Mouse (Mus musculus) CH12.LX (cell line): Measurements from ENCODE around the gene Capn1. TPM values are rescaled to one million over a fixed set of nuclear protein-coding genes. Genes with fewer than 3 reads are reported as not detected.
A peak's percentile ranks its signal among the peaks of the same experiment; 100 is the strongest.

Experiments
- DNase-seq: peaks from one replicate; pipeline ENCODE4 v3.0.0-alpha.2; 2013; ENCODE audit errors: extremely low read depth
- H3K27ac ChIP-seq: 2 replicates; pipeline ENCODE4 v1.5.1; 2012; ENCODE audit warnings: low read depth, mild to moderate bottlenecking, control low read depth, moderate library complexity; ENCODE audit not compliant: insufficient read depth
- H3K27me3 ChIP-seq: replicated peaks from 2 replicates; pipeline ENCODE3; 2012; ENCODE audit warnings: inconsistent platforms
- H3K36me3 ChIP-seq, 2 experiments: replicated peaks in 1 of 2; 2 replicates each; pipeline versions ENCODE3 to v1.6.1; 2012; ENCODE audit warnings: inconsistent platforms in 1 of 2, low read length in 1 of 2, mild to moderate bottlenecking in 1 of 2, mixed read lengths in 1 of 2, moderate library complexity in 1 of 2; ENCODE audit not compliant: control insufficient read depth in 1 of 2, insufficient read depth in 1 of 2
- H3K4me1 ChIP-seq, 2 experiments: 2 replicates each; pipeline ENCODE4 v1.6.1; 2012; ENCODE audit warnings: inconsistent platforms in 1 of 2, moderate library complexity in 1 of 2; ENCODE audit not compliant: insufficient read depth in 2 of 2, control insufficient read depth in 1 of 2
- H3K4me2 ChIP-seq: 2 replicates; pipeline ENCODE4 v1.6.1; 2012; ENCODE audit warnings: low read depth, mild to moderate bottlenecking, control low read depth; ENCODE audit not compliant: poor library complexity, insufficient read depth, severe bottlenecking
- H3K4me3 ChIP-seq, 3 experiments: fragments of 150-350 bp in 1 of 3; sonication (generic) in 1 of 3; replicated peaks in 1 of 3; 2 replicates each; pipeline versions ENCODE3 to v1.5.1; 2011 to 2012; ENCODE audit warnings: low read depth in 2 of 3, low read length in 2 of 3, mild to moderate bottlenecking in 2 of 3, moderate library complexity in 2 of 3, control low read depth in 1 of 3, improper control_type of control experiment in 1 of 3, inconsistent platforms in 1 of 3, mixed read lengths in 1 of 3; ENCODE audit not compliant: poor library complexity in 1 of 3
- H3K79me2 ChIP-seq: replicated peaks from 2 replicates; pipeline ENCODE4 v1.6.1; 2012; ENCODE audit warnings: mild to moderate bottlenecking, moderate library complexity; ENCODE audit not compliant: control insufficient read depth, poor library complexity, insufficient read depth, severe bottlenecking; ENCODE audit errors: extremely low read depth
- H3K9ac ChIP-seq: 2 replicates; pipeline ENCODE4 v1.6.1; 2012; ENCODE audit warnings: low read depth, mild to moderate bottlenecking, control low read depth, moderate library complexity; ENCODE audit not compliant: insufficient read depth
- H3K9me3 ChIP-seq: replicated peaks from 2 replicates; pipeline ENCODE3; 2012; ENCODE audit warnings: low read length, inconsistent platforms, mixed read lengths
- CHD1 ChIP-seq: IDR thresholded peaks from 2 replicates; pipeline ENCODE4 v1.6.1; 2012; ENCODE audit warnings: low read depth, low read length, improper control_type of control experiment, inconsistent platforms
- CTCF ChIP-seq, 2 experiments: IDR thresholded peaks in 1 of 2; conservative IDR thresholded peaks in 1 of 2; 2 replicates each; pipeline ENCODE4 v1.5.1; 2011 to 2012; ENCODE audit warnings: low read depth in 2 of 2, low read length in 2 of 2, improper control_type of control experiment in 1 of 2, inconsistent platforms in 1 of 2, mild to moderate bottlenecking in 1 of 2, moderate library complexity in 1 of 2
- E2F4 ChIP-seq: IDR thresholded peaks from 2 replicates; pipeline ENCODE4 v1.6.1; 2011; ENCODE audit warnings: low read depth, low read length, improper control_type of control experiment; ENCODE audit not compliant: insufficient replicate concordance
- ELF1 ChIP-seq: IDR thresholded peaks from 2 replicates; pipeline ENCODE4 v1.6.1; 2014; ENCODE audit warnings: low read depth, mild to moderate bottlenecking, inconsistent platforms, low read length, improper control_type of control experiment
- ETS1 ChIP-seq: conservative IDR thresholded peaks from 2 replicates; pipeline ENCODE4 v1.6.1; 2012; ENCODE audit warnings: low read depth, mild to moderate bottlenecking, inconsistent platforms, low read length, improper control_type of control experiment, moderate library complexity
- GABPA ChIP-seq: IDR thresholded peaks from 2 replicates; pipeline ENCODE4 v1.6.1; 2012; ENCODE audit warnings: low read depth, low read length, improper control_type of control experiment, inconsistent platforms; ENCODE audit not compliant: insufficient replicate concordance
- IRF4 ChIP-seq: IDR thresholded peaks from 2 replicates; pipeline ENCODE4 v1.6.1; 2014; ENCODE audit warnings: low read depth, mild to moderate bottlenecking, inconsistent platforms, low read length, improper control_type of control experiment
- MAFK ChIP-seq: IDR thresholded peaks from 2 replicates; pipeline ENCODE4 v1.6.1; 2011; ENCODE audit warnings: low read length, improper control_type of control experiment; ENCODE audit not compliant: insufficient replicate concordance
- MXI1 ChIP-seq: IDR thresholded peaks from 2 replicates; pipeline ENCODE4 v1.6.1; 2011; ENCODE audit warnings: mild to moderate bottlenecking, low read depth, low read length, improper control_type of control experiment
- NRF1 ChIP-seq: IDR thresholded peaks from 2 replicates; pipeline ENCODE4 v1.6.1; 2014; ENCODE audit warnings: low read depth, mild to moderate bottlenecking, inconsistent platforms, low read length, improper control_type of control experiment, moderate library complexity
- RAD21 ChIP-seq: IDR thresholded peaks from 2 replicates; pipeline ENCODE4 v1.6.1; 2011; ENCODE audit warnings: low read depth, mild to moderate bottlenecking, low read length, improper control_type of control experiment, moderate library complexity
- RCOR1 ChIP-seq: conservative IDR thresholded peaks from 2 replicates; pipeline ENCODE4 v1.6.1; 2012; ENCODE audit warnings: low read depth, mild to moderate bottlenecking, inconsistent platforms, low read length, improper control_type of control experiment
- SIN3A ChIP-seq: IDR thresholded peaks from 2 replicates; pipeline ENCODE4 v1.6.1; 2012; ENCODE audit warnings: low read length, improper control_type of control experiment, inconsistent platforms
- SMC3 ChIP-seq: IDR thresholded peaks from 2 replicates; pipeline ENCODE4 v1.6.1; 2011; ENCODE audit warnings: low read depth, low read length, improper control_type of control experiment
- TBP ChIP-seq: conservative IDR thresholded peaks from 2 replicates; pipeline ENCODE4 v1.6.1; 2011; ENCODE audit warnings: low read depth, low read length, improper control_type of control experiment
- TCF12 ChIP-seq: IDR thresholded peaks from 2 replicates; pipeline ENCODE4 v1.6.1; 2014; ENCODE audit warnings: low read depth, mild to moderate bottlenecking, inconsistent platforms, low read length, improper control_type of control experiment
- dilution Hi-C: fragments of 300-500 bp; cut with MboI; formaldehyde crosslinking; loops from 2 replicates; pipeline ENCODE4 v1.14.3; 2020; ENCODE audit warnings: low sequenced_read_pairs; ENCODE audit not compliant: extremely low pct_unique_long_range_greater_than_20kb, extremely low pct_ligation_motif_present
- in situ Hi-C: fragments of 300-500 bp; cut with MboI; formaldehyde crosslinking; loops from 3 replicates; pipeline ENCODE4 v1.14.3; 2019; ENCODE audit warnings: low sequenced_read_pairs, low pct_ligation_motif_present, low pct_unique_long_range_greater_than_20kb, mixed read lengths
- polyA plus RNA-seq: library from polyadenylated mRNA; unstranded; fragments of >175 nt; gene quantifications from 2 replicates; pipeline ENCODE4 v1.2.1, GENCODE M21; 2012; ENCODE audit warnings: low read depth; ENCODE audit not compliant: insufficient read length
- total RNA-seq, 2 experiments: library from RNA; depleted of rRNA; stranded (reverse); fragments of 300-350 nt in 1 of 2; fragments of >200 nt in 1 of 2; gene quantifications; 2 replicates each; pipeline ENCODE4 v1.2.3; 2012 to 2014

Capn1 gene
- total and polyA plus RNA-seq, 3 experiments = 20.0 to 42.9 (median 40.2) TPM

- TF ChIP-seq MAFK (peak; percentile 16; the same call in 1 of the 2 replicates), SIN3A (peak; percentile 79), RCOR1 (peak; percentile 57; the same call in 1 of the 2 replicates), MXI1 (peak; percentile 93), ELF1 (peak; percentile 40), NRF1 (0 out of 2 replicates have a peak, but pooled peaks have one; percentile 7), CHD1 (peak; percentile 55; the same call in 1 of the 2 replicates), ETS1 (no peak), E2F4 (no peak)
- TF ChIP-seq, all 38 proteins: peak for 24
These were observed 2.7 kb upstream of the Capn1 start (continued) for GRCm38 (mm10) chr19:6018142-6019089.

GRCm38 (mm10) chr19:6016532-6016931 lies 835 bp upstream of the Capn1 start:
- Histone ChIP-seq H3K4me1 (peaks cover 12 to 43% of the 10 kb centered on the region in 2 experiments), H3K27ac (no peak overlapping the region), H3K4me3 (no peak overlapping the region), H3K79me2 (no peaks in the 10 kb centered on the region), H3K27me3 (no peaks in the 10 kb centered on the region), H3K9me3 (no peaks in the 10 kb centered on the region), H3K4me2 (no peak overlapping the region), H3K9ac (no peak overlapping the region), H3K36me3 (peaks cover under 1 to 19% of the 10 kb centered on the region in 2 experiments)
- dilution Hi-C loops (no loop called here), in situ Hi-C loops (loop anchor here (5.0 kb wide), 2 partner anchors 54 to 94 kb away; partner anchors contain the start of genes Cdc42ep2 and Pola2)
- no peak for TF ChIP-seq IRF4
- TF ChIP-seq GABPA = no peak
- no peak for TF ChIP-seq TCF12
- TF ChIP-seq RAD21 = peak; percentile 32
- TF ChIP-seq TBP = no peak
- TF ChIP-seq CTCF (conservative IDR thresholded peaks at IDR 0.05 in 1 of 2, IDR thresholded peaks at IDR 0.05 in 1 of 2; ENCODE audit: low read depth in 2 of 2, low read length in 2 of 2) = peak; percentile 13 to 54; a peak in 2 of 4 replicates
- TF ChIP-seq SMC3 = peak; percentile 29
- peak; percentile 29 for DNase-seq
